ENCODE assay signal across 23 mouse cellular contexts in the genomic region with DNA sequence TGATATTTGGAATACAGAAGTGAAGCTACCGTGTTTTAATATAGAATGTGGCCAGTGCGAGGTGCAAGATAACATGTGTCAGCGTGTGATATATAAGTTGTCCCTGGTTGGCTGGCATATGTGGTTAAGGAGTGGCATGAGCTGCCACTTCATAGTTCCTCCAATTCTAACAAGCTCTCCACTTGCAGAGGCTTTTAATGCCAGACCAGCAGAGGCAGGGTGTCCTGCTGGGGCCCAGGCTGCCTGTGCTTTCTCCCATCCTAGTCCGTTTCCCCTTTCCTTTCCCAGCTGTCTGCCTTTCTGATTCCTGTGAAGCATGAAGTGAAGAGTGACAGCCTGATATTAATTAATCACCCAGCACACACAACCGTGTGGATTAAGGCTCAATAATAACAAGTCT.
DNase-seq lines count a peak whose midpoint lies in the region; ATAC-seq and TF ChIP-seq lines count a peak whose summit lies in the region.
"Had no signal": no experiment of that assay in that cellular context is flagged by ENCODE, and none has a peak within 500 bp of the region (broad histone marks: within the 10 kb centered on the region; RNA-seq: fewer than 3 reads in every experiment).

No protein-coding gene starts in this region.

- H3K27me3 ChIP-seq in kidney, adult 2 months (replicated peaks; ENCODE audit: control insufficient read depth, insufficient read depth, low read length): no peaks in the 10 kb centered on the region
- H3K27me3 ChIP-seq: forebrain, embryonic 15.5 days; neural tube, embryonic 12.5 days had no signal

- H3K36me3 ChIP-seq in kidney, adult 2 months (ENCODE audit: control insufficient read depth, insufficient read depth, low read length): no peaks in the 10 kb centered on the region
- H3K36me3 ChIP-seq: embryonic facial prominence, embryonic 10.5 days; forebrain, embryonic 15.5 days; heart, embryonic 12.5 days; limb, embryonic 10.5 days; neural tube, embryonic 12.5 days had no signal

- peak; percentile 95 for ATAC-seq in common myeloid progenitor, adult 5-6 weeks (replicated peaks; ENCODE audit: low read depth, poor library complexity, severe bottlenecking)
- ATAC-seq in granulocyte monocyte progenitor cell, adult 5-6 weeks (replicated peaks; ENCODE audit: poor library complexity, severe bottlenecking): peak; percentile 58
- peak; percentile 66 for ATAC-seq in megakaryocyte, adult 5-6 weeks (ENCODE audit: poor library complexity, severe bottlenecking)
- ATAC-seq: forebrain, embryonic 15.5 days; hindbrain, embryonic 16.5 days had no signal

- peaks cover 18% of the 10 kb centered on the region for H3K4me1 ChIP-seq in kidney, adult 2 months (ENCODE audit: control insufficient read depth, insufficient read depth, low read length)
- H3K4me1 ChIP-seq: forebrain, embryonic 15.5 days; neural tube, embryonic 12.5 days had no signal

- TF ChIP-seq CTCF in kidney, adult 2 months (conservative IDR thresholded peaks at IDR 0.05; ENCODE audit: insufficient read depth, insufficient read length, low read depth, low read length): no peak

- H3K4me3 ChIP-seq in kidney, adult 2 months (ENCODE audit: insufficient read depth, low read depth, low read length): no peak overlapping the region
- H3K4me3 ChIP-seq: embryonic facial prominence, embryonic 10.5 days; forebrain, embryonic 15.5 days; heart, embryonic 12.5 days; limb, embryonic 10.5 days; neural tube, embryonic 12.5 days had no signal

- WGBS in kidney, adult 2 months: 76% methylated on average over 5 of the region's 5 CpGs

- peak overlapping the region; percentile 86 for H3K27ac ChIP-seq in kidney, adult 2 months (ENCODE audit: insufficient read depth, low read depth, low read length)
- H3K27ac ChIP-seq: embryonic facial prominence, embryonic 10.5 days; forebrain, embryonic 15.5 days; kidney, postnatal 0 days; limb, embryonic 10.5 days; neural tube, embryonic 12.5 days had no signal

- no peak for DNase-seq in kidney, adult 2 months
- no peak for DNase-seq in kidney, postnatal 10 days
- no peak for DNase-seq in layer of hippocampus, adult 9-10 months (ENCODE audit: low spot score)
- no peak for DNase-seq in left cerebral cortex, postnatal 25 days (ENCODE audit: low spot score in 2 of 2)
- DNase-seq in adipocyte (ENCODE audit: low spot score): no peak
- DNase-seq: adrenal gland, adult 2 months; cerebellum, adult 11-12 months; cerebellum, postnatal 36 days; layer of hippocampus, postnatal 36 days; lung, adult 2 months; lung, postnatal 36 days; spleen, adult 18-20 months; thymus, postnatal 4 days had no signal

- intact Hi-C loops in left cerebral cortex, postnatal 25 days (cut with DNase I): no loop called here

- TF ChIP-seq POLR2A in kidney, adult 2 months (IDR thresholded peaks at IDR 0.05; ENCODE audit: low read depth, low read length): no peak
